Mouse (Mus musculus) midbrain, embryonic 14.5 days (tissue): ENCODE results near the gene Ylpm1. TPM values are rescaled to one million over a fixed set of nuclear protein-coding genes. Genes with fewer than 3 reads are reported as not detected.
A peak's percentile ranks its signal among the peaks of the same experiment; 100 is the strongest.

Experiments used
- ATAC-seq: fragments of 200-750 bp; cut with Nextera tagmentation; 2 replicates; pipeline ENCODE4 v1.8.0; 2017; ENCODE audit warnings: moderate number of reproducible peaks, moderate library complexity; ENCODE audit not compliant: low FRiP score, low TSS enrichment
- DNase-seq: peaks from one replicate; pipeline ENCODE4 v3.0.0-alpha.2; 2015
- H3K27ac ChIP-seq: fragments of 300-500 bp; sonication (generic); replicated peaks from 2 replicates; pipeline ENCODE4 v1.5.1; 2014; ENCODE audit warnings: mild to moderate bottlenecking, low read depth, low read length, moderate library complexity
- H3K27me3 ChIP-seq: fragments of 300-500 bp; sonication (generic); 2 replicates; pipeline ENCODE4 v1.6.1; 2014; ENCODE audit warnings: low read length, control low read depth, mixed read lengths; ENCODE audit not compliant: control insufficient read depth, insufficient read depth
- H3K36me3 ChIP-seq: fragments of 300-500 bp; sonication (generic); 2 replicates; pipeline ENCODE4 v1.6.1; 2014; ENCODE audit warnings: low read length, control low read depth; ENCODE audit not compliant: control insufficient read depth, insufficient read depth
- H3K4me1 ChIP-seq: fragments of 300-500 bp; sonication (generic); 2 replicates; pipeline ENCODE4 v1.6.1; 2014; ENCODE audit warnings: mild to moderate bottlenecking, antibody characterized with exemption, low read length, control low read depth; ENCODE audit not compliant: control insufficient read depth, insufficient read depth
- H3K4me2 ChIP-seq: fragments of 300-500 bp; sonication (generic); 2 replicates; pipeline ENCODE4 v1.6.1; 2014; ENCODE audit warnings: mild to moderate bottlenecking, low read length, moderate library complexity
- H3K4me3 ChIP-seq: fragments of 300-500 bp; sonication (generic); replicated peaks from 2 replicates; pipeline ENCODE4 v1.5.1; 2014; ENCODE audit warnings: low read depth, low read length
- H3K9ac ChIP-seq: fragments of 300-500 bp; sonication (generic); replicated peaks from 2 replicates; pipeline ENCODE4 v1.6.1; 2014; ENCODE audit warnings: mild to moderate bottlenecking, low read length, moderate library complexity
- H3K9me3 ChIP-seq: fragments of 300-500 bp; sonication (generic); 2 replicates; pipeline ENCODE4 v1.6.1; 2016; ENCODE audit warnings: low read length, control low read depth, mixed read lengths; ENCODE audit not compliant: control insufficient read depth
- WGBS: fragments of 180-500 bp; shearing (Covaris S2); extraction: QIAGEN DNeasy Blood & Tissue Kit; methylation state at CpG from one replicate; pipeline ENCODE4 v1.1.7; 2014; 5-methylcytosine and 5-hydroxymethylcytosine counted together
- polyA plus RNA-seq: library from polyadenylated mRNA; unstranded; fragments of >200 nt; fragmentation: Nextera tagmentation; extraction: Ambion mirVana; gene quantifications from 2 replicates; pipeline ENCODE4 v1.2.1, GENCODE M21; 2014

The Ylpm1 gene
- 47.4 and 50.2 TPM in 2 replicates for polyA plus RNA-seq

DNA sequence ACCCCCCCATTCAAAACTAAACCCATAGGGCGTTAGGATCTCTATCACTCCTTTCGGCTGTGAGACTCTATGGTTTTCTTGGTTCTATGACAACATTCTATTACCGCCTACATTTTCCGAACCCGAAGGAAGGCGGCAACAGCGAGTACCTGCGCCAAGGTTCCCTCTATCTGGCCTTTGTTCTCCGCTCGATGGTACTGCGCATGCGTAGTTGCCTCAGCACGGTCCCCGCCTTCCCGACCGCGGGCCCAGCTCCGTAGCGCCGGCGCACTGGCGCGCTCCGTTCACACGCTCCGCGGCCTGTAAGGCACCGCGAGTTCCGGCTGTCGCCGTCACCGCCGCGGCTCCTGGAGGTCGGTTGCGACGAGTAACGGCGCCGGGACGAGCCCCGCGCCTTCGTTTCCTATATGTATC, at the start of gene Ylpm1:
TSS of gene Ylpm1 (plus strand) at position 239 of the 414 bp plus-strand sequence.
- peak within 1 kb of the TSS; percentile 95 for H3K4me2 ChIP-seq
- peak within 1 kb of the TSS; percentile 99 for H3K4me3 ChIP-seq
- no peaks in the 10 kb centered on the region; the same call in 1 of the 2 replicates for H3K9me3 ChIP-seq
- H3K27me3 ChIP-seq = no peaks in the 10 kb centered on the region
- WGBS = under 1% methylated on average over 45 of the region's 45 CpGs
- peak within 1 kb of the TSS; percentile 98 for H3K9ac ChIP-seq
- ATAC-seq (peak; percentile 96), DNase-seq (peak; percentile 99)
- 0 out of 2 replicates have a peak, but pooled peaks cover 4% of the 10 kb centered on the region for H3K36me3 ChIP-seq
- H3K27ac ChIP-seq = peak within 1 kb of the TSS; percentile 89
- H3K4me1 ChIP-seq = peaks cover 22% of the 10 kb centered on the region

DNA sequence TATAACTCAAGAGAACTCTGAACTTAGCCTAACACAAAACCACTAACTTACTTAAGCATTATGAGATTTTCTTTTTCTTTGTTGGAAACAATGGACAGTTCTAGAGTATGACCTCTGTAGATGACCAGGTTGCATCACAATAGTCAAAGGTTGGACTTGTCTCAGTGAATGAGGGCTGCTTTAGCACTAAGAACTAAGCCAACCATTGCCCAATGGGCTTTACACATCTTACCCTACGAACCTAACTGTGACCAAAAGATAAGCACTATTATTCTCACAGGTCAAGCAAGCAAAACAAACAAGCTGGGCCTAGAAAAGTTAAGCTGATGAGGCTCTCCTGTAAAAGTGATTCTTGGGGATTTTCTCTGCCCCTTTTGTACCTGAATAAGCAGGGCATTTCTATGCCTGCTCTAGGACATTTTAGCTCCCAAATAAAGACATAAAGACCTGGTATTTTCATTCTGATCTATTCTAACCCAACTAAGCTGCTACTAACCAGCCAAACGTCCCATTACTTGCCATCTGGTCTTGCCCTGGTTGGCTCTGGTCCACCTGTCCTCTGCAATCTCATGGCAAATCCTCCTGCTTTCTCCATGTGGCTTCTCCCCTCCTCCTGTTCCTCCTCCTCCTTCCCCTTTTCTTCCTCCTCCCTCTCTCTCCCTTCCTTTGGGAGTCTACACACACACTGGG, 48.1 kb upstream of the Ylpm1 start:
- Histone ChIP-seq H3K9ac (no peak overlapping the region), H3K4me1 (no peaks in the 10 kb centered on the region), H3K4me2 (no peak overlapping the region), H3K4me3 (no peak overlapping the region), H3K36me3 (peaks cover 44% of the 10 kb centered on the region), H3K9me3 (no peaks in the 10 kb centered on the region), H3K27ac (no peak overlapping the region), H3K27me3 (no peaks in the 10 kb centered on the region)
- ATAC-seq (no peak), DNase-seq (no peak)
- WGBS = 79% methylated on average over 2 of the region's 2 CpGs

DNA sequence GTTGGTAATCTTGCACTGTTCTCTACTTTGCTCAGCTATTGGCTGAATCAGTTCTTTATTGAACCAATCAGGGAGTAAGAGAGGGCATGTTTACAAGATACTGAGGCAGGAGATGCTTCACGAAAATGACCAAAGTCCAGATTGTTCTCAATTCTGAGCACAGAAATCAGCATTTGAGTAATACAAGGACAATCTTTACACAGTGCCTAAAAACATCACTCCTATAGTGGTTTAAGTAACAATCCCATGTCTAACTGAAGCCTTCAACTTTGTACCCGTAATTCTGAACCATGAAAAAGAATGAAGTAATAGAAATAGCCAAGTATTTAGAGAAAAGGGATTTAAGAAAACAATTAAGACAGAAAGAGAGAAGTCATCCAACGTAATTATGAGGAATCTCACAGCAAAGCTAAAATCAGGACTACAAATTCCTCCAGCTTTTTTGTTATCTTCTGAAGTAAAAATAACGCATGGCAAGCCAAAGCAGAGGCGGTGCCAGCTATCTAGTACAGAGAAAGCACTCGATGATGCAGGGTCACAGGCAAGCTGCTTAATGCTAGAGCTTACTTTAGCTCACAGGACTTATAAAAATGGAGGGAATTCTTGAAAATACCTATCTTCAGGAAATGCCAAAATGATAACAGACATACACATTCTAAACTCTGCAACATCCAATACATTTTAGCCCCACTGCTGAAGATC, 47.4 kb upstream of the Ylpm1 start:
- WGBS = 95% methylated on average over 6 of the region's 6 CpGs
- ATAC-seq = no peak
- DNase-seq = no peak

GRCm38 (mm10) chr12:84950763-84951162, 45.4 kb upstream of the Ylpm1 start:
- peaks cover 28% of the 10 kb centered on the region for H3K36me3 ChIP-seq
- DNase-seq = no peak
- 94% methylated on average over 6 of the region's 6 CpGs for WGBS

More for the DNA sequence above, 47.4 kb upstream of the Ylpm1 start:
- Histone ChIP-seq H3K4me1 (no peaks in the 10 kb centered on the region), H3K4me3 (no peak overlapping the region), H3K36me3 (peaks cover 43% of the 10 kb centered on the region), H3K4me2 (no peak overlapping the region), H3K27ac (no peak overlapping the region), H3K9ac (no peak overlapping the region), H3K9me3 (no peaks in the 10 kb centered on the region), H3K27me3 (no peaks in the 10 kb centered on the region)

DNA sequence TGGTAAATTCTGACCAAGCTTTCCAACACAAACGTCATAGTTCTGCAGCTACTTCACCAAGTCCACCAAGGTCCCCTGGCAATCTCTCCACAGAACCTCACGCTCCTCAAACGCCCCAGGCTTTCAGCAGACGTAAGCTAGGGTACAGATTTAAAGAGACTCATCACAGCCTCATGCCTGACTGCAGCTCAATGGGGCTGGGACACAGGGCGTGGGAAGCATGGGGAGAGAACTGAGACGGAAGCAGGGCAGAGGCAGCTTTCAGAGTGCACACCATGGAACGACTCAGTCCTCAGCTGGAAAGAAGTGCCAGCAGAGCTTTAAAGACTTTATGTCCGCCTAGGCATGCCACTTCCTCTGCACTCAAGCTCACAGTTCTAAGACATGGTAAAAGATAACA, 44.6 kb upstream of the Ylpm1 start:
- no peak overlapping the region for H3K9ac ChIP-seq
- H3K4me3 ChIP-seq = no peak overlapping the region
- ATAC-seq (no peak), DNase-seq (no peak)
- no peaks in the 10 kb centered on the region for H3K4me1 ChIP-seq
- no peaks in the 10 kb centered on the region for H3K27me3 ChIP-seq
- WGBS = 41% methylated on average over 8 of the region's 8 CpGs
- no peak overlapping the region for H3K27ac ChIP-seq
- peaks cover 25% of the 10 kb centered on the region for H3K36me3 ChIP-seq
- H3K4me2 ChIP-seq = no peak overlapping the region
- H3K9me3 ChIP-seq = no peaks in the 10 kb centered on the region

More at GRCm38 (mm10) chr12:84950763-84951162, 45.4 kb upstream of the Ylpm1 start:
- no peaks in the 10 kb centered on the region for H3K27me3 ChIP-seq
- no peak overlapping the region for H3K27ac ChIP-seq
- ATAC-seq = no peak
- no peak overlapping the region for H3K4me3 ChIP-seq
- H3K4me1 ChIP-seq = no peaks in the 10 kb centered on the region
- H3K4me2 ChIP-seq = no peak overlapping the region
- no peak overlapping the region for H3K9ac ChIP-seq
- no peaks in the 10 kb centered on the region for H3K9me3 ChIP-seq

GRCm38 (mm10) chr12:84952351-84952750, 43.8 kb upstream of the Ylpm1 start:
- Histone ChIP-seq H3K27ac (no peak overlapping the region), H3K36me3 (peaks cover 23% of the 10 kb centered on the region), H3K27me3 (no peaks in the 10 kb centered on the region), H3K4me1 (no peaks in the 10 kb centered on the region), H3K4me2 (no peak overlapping the region), H3K9ac (no peak overlapping the region), H3K4me3 (no peak overlapping the region), H3K9me3 (no peaks in the 10 kb centered on the region)
- ATAC-seq (no peak), DNase-seq (no peak)
- WGBS = 82% methylated on average over 1 of the region's 1 CpGs

DNA sequence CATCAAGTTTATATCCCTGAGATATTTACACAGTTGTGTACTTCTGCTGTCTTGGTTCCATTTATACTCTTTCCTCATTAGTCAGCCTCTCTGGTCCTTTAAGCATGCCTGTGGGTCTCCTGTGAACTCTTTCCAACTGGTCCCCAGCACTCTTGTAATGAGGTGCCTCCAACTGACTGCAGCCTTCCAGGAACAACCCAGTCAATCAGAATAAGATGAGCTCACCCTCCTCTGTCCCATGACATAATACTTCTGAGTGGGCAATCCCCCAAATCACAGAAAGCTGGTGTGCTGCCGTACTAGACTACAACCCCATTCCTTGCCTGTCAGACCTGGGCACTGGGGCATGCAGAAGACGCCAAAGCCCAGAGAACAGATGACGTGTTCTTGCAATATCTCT, 39.8 kb upstream of the Ylpm1 start:
- Histone ChIP-seq H3K27ac (no peak overlapping the region), H3K9ac (no peak overlapping the region), H3K4me1 (no peaks in the 10 kb centered on the region), H3K27me3 (no peaks in the 10 kb centered on the region), H3K4me2 (no peak overlapping the region), H3K4me3 (no peak overlapping the region), H3K36me3 (0 out of 2 replicates have a peak, but pooled peaks cover 7% of the 10 kb centered on the region), H3K9me3 (no peaks in the 10 kb centered on the region)
- DNase-seq (no peak), ATAC-seq (no peak)
- 93% methylated on average over 3 of the region's 3 CpGs for WGBS

DNA sequence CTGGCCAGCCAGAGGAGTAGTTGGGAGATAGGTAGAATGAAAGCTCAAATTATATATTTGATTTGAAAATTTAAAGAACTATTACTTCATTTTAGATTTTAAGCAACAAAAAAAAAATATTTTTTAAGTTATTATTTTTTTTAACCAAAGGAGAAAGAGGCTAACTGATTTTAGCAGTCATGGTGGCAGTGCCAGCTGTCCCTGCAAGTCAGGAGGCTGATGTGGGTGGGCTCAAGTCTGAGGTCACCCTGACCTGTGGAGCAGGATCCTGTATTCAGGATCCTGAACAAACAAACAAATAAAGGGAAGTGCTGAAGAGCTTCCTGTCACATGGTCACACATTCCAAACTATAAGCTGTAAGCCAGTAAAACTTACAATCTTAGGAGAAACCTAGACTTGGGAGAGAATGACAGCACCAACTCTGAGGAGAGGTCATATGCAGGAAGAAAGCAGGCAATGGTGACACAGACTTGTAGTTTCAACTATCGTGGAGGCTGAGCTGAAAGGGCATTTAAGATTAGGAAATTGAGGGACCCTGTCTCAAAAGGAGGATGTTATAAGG, 37.2 kb upstream of the Ylpm1 start:
- Histone ChIP-seq H3K4me2 (no peak overlapping the region), H3K36me3 (0 out of 2 replicates have a peak, but pooled peaks cover 7% of the 10 kb centered on the region), H3K9me3 (no peaks in the 10 kb centered on the region), H3K27me3 (no peaks in the 10 kb centered on the region), H3K9ac (no peak overlapping the region), H3K4me3 (no peak overlapping the region), H3K27ac (no peak overlapping the region), H3K4me1 (no peaks in the 10 kb centered on the region)
- 94% methylated on average over 1 of the region's 1 CpGs for whole genome bisulfite sequencing
- ATAC-seq (no peak), DNase-seq (no peak)
